Mouse (Mus musculus) gastrocnemius, adult 2 months (tissue): ENCODE measurements at regions not wholly inside any gene's neighbourhood (a gene's known extent, or its start where the extent isn't known, plus 50 kb on each side); places are given as distances from the start of the nearest gene placed in this dataset.

Experiments used
- DNase-seq: peaks from one replicate; pipeline ENCODE4 v3.0.0; 2022
- H3K27ac ChIP-seq: fragments of 200-600 bp; 2 replicates; pipeline ENCODE4 v1.8.1; 2022; ENCODE audit warnings: mild to moderate bottlenecking
- H3K4me3 ChIP-seq: fragments of 200-600 bp; 2 replicates; pipeline ENCODE4 v1.8.1; 2022; ENCODE audit warnings: mild to moderate bottlenecking, moderate library complexity
- CTCF ChIP-seq: fragments of 200-600 bp; IDR thresholded peaks from 2 replicates; pipeline ENCODE4 v1.8.1; 2022; ENCODE audit warnings: antibody characterized with exemption, mild to moderate bottlenecking, moderate library complexity
- intact Hi-C: fragments of 180-260 bp; cut with DNase I; formaldehyde crosslinking; loops from one replicate; pipeline ENCODE4 v1.15.1; 2025

DNA sequence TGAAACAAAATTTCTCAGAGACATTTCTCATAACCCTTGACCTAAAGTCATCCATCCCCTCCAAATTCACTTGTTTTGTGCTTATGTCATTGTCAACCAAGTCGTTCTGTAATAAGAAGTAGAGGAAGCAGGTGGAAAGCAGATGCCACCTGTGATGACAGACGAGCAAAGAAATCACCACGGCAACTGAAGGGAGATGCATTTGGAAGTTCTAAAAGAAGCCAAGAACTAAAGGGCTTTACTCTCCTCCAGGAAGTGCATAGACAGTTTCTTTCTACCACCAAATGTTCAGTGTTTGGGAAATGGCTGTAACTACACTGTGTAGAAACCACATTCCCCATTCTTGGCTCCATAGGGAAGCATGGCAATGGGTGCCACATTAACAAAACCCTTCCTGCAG is 317.4 kb downstream of the Gm10184 start:
- intact Hi-C loops = no loop called here
- no peak for DNase-seq
- Histone ChIP-seq H3K27ac (no peak overlapping the region), H3K4me3 (no peak overlapping the region)
- TF ChIP-seq CTCF = no peak

DNA sequence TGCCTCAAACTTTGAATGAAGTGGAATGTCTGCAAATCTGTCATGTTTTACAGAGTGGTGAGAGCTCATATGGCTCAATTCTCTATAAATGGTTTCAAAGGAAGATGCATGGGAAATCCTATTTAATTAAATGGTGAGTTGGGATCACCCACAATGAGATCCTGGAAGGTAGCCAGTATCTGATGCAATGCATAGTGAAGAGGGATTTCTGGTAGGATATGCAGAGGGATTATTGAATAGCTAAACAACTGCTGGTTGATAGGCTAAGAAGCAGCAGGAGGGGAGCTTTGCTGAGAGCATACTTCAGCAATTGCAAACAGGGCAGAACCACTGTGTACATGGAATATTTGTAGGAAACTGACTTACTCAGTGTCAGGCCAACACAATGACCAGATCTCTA is 350.7 kb downstream of the Gm10184 start:
- intact Hi-C loops = no loop called here
- no peak overlapping the region for H3K4me3 ChIP-seq
- DNase-seq = no peak
- TF ChIP-seq CTCF = no peak
- no peak overlapping the region for H3K27ac ChIP-seq

DNA sequence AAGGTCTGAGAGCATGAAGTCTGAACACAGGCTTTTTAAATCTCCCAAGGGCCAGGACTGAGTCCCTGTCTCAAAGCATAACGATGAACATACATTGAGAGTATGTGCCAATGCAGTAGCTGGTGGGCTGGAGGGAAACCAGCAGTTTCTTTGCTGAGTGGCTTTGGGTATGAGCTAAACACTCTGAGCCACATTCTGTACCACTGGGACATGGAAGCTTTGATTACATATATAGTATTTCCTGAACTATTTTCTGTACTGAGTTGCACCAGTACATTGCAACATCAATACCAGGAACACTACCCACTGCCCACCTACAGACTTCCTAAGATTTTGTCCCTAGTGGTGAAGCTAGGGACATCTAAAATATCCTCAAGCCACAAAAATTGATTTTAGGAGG is 354.3 kb upstream of the Fshr start:
- intact Hi-C loops = no loop called here
- no peak overlapping the region for H3K4me3 ChIP-seq
- H3K27ac ChIP-seq = no peak overlapping the region
- no peak for TF ChIP-seq CTCF
- DNase-seq = no peak

DNA sequence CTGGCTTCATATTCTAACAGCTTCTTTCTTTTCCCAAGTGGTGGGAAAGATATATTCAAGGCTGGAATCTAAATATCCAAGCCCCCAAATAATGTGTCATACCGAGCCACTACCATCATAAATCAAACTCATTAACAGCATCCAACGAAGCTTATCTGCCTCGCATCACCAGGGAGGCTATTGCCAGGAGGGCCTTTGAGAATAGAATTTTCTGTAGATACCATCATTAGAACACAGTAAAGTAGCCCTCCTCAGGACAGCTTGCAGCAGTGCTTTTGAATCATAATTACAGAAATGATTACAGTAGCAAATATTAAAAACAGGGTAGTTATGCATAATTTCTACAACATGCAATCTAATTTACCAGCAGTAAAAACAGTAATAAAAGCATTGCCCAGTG is 353.1 kb upstream of the Fshr start:
- no peak for TF ChIP-seq CTCF
- H3K27ac ChIP-seq = no peak overlapping the region
- no peak for DNase-seq
- H3K4me3 ChIP-seq = no peak overlapping the region
- intact Hi-C loops = no loop called here

DNA sequence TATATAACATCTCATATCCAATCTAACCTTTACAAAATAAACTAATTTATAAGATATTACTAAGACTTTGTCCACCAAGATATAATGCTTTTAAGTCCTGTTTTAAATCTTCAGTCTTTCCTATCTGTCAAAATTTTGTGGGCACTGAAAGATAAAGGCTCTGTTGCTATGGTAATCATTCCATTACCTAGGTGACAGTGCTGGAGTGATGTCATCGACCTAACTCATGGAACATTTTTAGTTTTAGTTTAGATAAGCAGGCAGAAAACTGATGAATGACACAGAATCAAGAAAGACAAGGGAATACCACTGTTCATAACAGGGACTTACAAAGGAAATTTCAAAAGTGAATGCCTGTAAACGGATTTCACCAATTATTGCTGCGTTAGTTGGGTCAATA is 350.3 kb upstream of the Fshr start:
- DNase-seq = no peak
- TF ChIP-seq CTCF = no peak
- no peak overlapping the region for H3K27ac ChIP-seq
- intact Hi-C loops = no loop called here
- no peak overlapping the region for H3K4me3 ChIP-seq

DNA sequence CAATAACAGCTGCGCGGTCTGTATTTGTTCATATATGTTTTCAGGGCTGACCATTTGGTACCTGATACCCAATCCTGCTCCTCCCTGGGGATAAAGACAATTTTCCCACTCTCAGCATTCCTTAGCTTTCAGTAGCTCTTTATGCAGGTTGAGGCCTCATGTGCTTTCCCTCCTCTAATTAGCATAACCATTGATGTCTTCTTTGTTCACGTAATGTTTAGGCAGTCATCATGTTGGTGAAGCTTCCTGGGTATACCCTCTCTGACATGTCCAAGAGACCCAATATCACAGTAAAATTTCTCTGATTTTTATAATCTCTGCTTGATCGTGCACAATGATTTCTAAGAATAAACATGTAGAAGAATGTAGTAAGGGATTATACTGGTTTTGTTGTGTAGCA is 321.4 kb upstream of the Fshr start:
- no peak for TF ChIP-seq CTCF
- no peak overlapping the region for H3K4me3 ChIP-seq
- intact Hi-C loops = no loop called here
- DNase-seq = no peak
- no peak overlapping the region for H3K27ac ChIP-seq

DNA sequence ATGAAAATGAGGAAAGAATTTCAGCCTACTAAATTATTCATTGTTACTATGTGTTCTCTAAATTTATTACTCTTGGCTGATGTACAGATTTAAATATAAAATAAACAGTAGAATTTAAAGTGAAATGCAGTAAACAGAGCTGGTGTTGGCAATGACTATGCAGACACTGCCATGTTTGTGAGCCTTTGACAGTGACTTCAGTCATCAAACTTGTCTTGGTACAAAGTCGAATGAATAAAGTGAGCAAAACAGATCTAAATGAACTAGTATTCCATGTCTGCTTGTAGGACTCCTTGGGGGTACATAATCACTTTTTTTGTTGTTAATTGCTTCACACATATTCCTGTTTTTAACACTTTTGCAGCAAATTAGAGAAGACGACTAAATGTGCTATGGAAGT is 318.9 kb upstream of the Fshr start:
- TF ChIP-seq CTCF = no peak
- intact Hi-C loops = no loop called here
- H3K4me3 ChIP-seq = no peak overlapping the region
- no peak overlapping the region for H3K27ac ChIP-seq
- DNase-seq = no peak

DNA sequence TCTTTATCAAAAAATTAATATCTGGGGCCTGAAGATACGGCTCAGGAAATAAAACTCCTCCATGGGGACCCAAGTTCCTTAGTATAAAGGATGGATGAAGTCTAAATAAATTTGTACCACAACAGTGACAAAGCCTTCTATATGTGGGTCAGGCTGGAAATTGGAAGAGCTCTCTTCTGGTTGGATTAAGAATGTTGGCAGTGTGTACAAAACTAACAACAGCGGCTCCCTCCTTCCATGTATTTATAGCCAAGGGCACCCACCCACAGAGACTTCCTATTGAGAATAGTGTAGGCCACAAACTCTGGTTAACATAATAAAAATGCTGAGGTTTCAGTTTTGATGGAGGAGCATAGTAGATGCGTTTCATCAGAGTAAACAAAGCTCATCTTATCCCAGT is 304.8 kb upstream of the Fshr start:
- TF ChIP-seq CTCF = no peak
- intact Hi-C loops = no loop called here
- H3K27ac ChIP-seq = no peak overlapping the region

DNA sequence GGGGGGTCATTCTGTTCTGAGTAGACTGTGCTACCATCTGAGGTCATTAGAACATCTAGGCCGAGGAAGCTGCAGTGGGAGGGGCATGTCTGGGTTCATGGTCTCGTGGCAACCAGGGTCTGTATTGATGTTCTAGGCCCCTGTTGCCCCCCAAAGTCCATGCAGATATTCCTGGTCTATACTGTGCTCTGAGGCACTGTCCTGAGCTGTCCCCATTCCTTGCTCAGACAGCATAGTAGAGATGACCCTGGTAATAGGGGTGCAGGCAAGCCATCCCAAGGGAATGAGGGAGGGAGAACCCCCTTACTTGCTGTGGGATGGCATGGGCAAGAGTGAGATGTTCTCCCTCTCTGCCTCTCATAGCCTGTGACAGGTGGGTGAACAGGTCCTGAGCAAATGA is 293.1 kb upstream of the Fshr start:
- Histone ChIP-seq H3K27ac (no peak overlapping the region), H3K4me3 (no peak overlapping the region)
- intact Hi-C loops = no loop called here
- DNase-seq = no peak
- TF ChIP-seq CTCF = no peak

More for the DNA sequence above, 304.8 kb upstream of the Fshr start:
- DNase-seq = no peak
- no peak overlapping the region for H3K4me3 ChIP-seq

DNA sequence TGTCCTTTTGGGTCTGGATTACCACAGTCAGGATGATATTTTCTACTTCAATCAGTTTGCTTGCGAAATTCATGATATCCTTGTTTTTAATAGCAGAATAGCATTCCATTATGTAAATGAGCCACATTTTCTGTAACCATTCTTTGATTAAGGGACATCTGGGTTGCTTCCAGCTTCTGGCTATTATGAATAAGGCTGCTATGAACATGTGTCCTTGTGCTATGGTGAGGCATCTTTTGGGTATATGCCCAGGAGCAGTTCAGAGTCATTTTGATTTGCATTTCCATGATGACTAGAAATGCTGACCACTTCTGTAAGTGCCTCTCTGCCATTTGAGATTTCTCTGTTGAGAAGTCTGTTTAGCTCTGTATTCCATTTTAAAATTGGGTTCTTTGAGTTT is 266.0 kb upstream of the Fshr start:
- no peak for TF ChIP-seq CTCF
- Histone ChIP-seq H3K27ac (no peak overlapping the region), H3K4me3 (no peak overlapping the region)
- DNase-seq = no peak
- intact Hi-C loops = no loop called here

DNA sequence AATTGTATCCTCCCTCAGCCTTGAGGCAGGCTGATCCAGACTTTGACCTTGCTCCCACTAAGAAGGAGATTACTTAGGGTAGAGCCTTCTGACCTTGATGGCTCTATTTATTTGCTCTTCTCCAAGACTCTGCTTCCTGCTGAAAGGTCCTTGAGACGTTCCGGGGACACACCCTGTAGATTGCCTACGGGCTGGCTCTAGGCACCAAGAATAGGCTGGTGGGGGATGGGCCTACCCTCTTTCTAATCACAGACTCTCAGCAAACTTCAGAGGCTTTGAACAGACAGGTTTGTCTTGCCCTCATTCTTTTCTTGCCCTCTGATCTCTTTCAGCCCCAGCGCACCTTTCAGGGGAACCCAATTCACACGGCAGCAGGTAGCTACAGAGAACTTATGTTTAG is 265.4 kb upstream of the Fshr start:
- TF ChIP-seq CTCF = no peak
- Histone ChIP-seq H3K4me3 (no peak overlapping the region), H3K27ac (no peak overlapping the region)
- intact Hi-C loops = no loop called here
- no peak for DNase-seq

DNA sequence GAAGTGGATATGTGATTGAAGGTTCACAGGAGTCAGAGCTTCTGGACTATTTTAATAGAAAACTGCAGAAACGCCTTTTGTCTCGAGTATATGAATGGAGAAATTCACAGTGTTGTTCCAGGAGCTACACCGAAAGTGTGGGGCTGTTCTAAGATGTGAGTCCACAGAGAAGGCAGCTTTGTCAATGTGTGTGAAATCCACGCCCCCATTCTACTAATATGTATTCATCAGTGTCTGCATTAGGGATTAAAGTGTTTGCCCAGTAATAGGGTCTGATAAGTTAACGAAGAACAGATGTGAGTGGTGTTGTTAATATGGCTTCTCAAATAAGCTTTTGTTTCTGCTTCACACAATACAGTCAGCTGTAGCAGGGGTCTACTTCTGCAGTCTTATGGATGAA is 260.0 kb upstream of the Fshr start:
- no peak for TF ChIP-seq CTCF
- intact Hi-C loops = no loop called here

DNA sequence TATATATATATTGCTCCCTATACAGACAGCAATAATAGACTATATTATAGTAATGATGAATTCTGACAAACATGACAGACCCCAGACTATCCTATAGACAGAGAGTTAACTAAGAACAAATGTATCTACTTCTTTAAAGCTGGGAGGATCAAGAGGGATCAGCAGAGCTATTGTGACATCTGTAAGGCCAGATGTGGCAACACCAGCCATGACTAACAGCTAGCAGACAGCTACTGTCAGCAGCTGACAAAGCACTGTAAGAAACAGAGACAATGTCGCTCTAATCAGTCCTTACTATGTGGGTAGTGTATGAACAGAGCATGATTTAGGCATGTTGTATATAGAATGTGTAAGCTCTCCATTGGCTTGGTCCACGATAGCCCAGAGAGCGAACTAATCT is 253.8 kb upstream of the Fshr start:
- TF ChIP-seq CTCF = no peak
- no peak overlapping the region for H3K27ac ChIP-seq
- H3K4me3 ChIP-seq = no peak overlapping the region
- DNase-seq = no peak
- intact Hi-C loops = no loop called here

More for the DNA sequence above, 260.0 kb upstream of the Fshr start:
- no peak for DNase-seq
- Histone ChIP-seq H3K4me3 (no peak overlapping the region), H3K27ac (no peak overlapping the region)

DNA sequence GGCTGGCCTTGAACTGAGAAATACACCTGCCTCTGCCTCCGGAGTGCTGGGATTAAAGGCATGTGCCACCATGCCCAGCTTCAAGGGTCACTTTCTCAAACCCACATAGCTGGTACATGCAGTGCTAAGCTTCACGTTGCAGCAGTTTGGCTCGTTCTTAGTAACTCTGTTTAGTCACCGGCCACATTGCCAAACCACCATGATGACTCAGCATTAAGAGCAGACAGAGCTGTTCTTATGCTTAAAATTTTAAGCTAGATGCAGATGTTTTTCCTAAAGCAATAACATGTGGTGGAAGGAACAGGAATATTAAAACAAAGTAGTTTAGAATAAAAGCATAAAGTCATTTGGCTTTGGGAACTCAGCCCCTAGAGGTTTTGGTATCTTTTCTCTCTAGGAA is 250.2 kb upstream of the Fshr start:
- Histone ChIP-seq H3K27ac (no peak overlapping the region), H3K4me3 (no peak overlapping the region)
- DNase-seq = peak; percentile 9
- TF ChIP-seq CTCF = no peak
- intact Hi-C loops = no loop called here

DNA sequence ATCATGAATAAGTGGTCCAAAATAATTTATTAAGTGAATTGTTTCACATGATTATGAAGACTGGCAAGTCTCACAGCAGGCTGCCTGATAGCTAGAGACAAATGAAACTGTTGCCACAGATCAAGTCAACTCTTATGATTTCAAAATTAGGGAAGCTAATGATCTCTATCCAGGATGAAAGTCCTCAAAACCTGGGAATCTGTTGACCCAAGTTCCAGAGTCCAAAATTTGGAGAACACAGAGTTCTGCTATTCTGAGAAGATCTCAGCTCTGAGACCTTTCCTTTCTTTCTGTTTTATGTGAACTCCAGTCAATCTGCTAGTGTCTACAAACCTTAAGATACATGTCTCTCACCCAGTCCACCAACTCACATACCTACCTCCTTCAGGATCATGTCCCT is 248.9 kb upstream of the Fshr start:
- H3K4me3 ChIP-seq = no peak overlapping the region
- no peak overlapping the region for H3K27ac ChIP-seq
- no peak for DNase-seq
- TF ChIP-seq CTCF = no peak
- intact Hi-C loops = no loop called here
